Mouse (Mus musculus): ENCODE data around the gene Cyth2. TPM values are rescaled to one million over a fixed set of nuclear protein-coding genes. Genes with fewer than 3 reads are reported as not detected.

Cyth2 gene
- total RNA-seq, 2 experiments from 2014 or later: 204 to 210 TPM

DNA sequence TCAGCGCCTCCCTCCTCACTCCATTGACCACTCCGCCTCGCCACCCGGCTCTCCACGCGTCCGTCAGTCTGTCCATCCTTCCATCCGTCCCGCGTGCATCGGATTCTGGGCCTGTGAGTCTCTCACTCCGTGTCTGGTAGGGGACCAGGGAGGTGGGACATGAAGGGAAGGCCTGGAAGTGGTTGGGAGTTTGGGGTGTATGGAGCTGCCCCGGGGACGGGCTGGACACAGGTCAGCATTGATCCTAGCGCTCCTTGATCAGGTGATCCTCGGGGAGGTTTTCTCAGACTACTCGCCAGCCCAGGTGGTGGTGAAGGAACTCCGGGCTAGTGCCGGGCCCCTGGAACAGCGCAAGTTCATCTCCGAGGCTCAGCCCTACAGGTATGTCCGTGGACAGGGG, 26.7 kb downstream of the Cyth2 start:
- intact Hi-C loops (cut with DNase I): no loop called here
- no peak for DNase-seq (ENCODE audit: low spot score in 2 of 2)

DNA sequence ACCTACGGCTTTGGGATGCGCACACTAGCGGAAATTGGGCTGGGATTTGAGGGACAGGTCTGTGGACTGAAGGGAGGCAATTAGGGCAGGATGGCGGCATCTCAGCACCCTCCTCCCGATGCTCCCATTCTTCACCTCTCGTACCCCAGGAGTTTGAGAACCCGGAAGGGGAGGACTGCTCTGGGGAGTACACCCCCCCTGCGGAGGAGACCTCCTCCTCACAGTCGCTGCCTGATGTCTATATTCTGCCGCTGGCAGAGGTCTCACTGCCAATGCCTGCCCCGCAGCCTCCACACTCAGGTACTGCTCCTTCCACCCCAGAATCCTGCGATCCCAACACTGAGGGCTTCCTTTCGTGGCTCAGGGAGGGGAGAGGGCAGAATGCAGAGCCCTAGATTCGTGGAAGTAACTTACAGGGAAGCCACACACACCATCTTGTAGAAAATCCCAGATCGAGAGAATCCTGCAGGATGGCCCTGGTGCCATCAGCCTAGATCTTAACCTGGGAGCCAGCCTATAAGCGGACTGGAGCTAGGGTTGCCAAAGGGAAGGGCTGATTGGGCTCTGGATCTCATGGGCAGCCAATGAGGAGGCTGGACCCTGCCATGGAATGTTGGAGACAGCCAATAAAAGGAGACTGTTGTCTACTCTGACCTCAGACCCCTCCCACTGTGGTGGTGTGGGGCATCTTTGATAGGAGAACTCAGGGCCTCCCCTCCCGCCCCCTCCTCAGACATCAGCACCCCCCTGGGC, 27.5 kb downstream of the Cyth2 start:
- intact Hi-C loops (cut with DNase I): no loop called here
- peak in 1 of 2 experiments; percentile 81 for DNase-seq (ENCODE audit: low spot score in 2 of 2)

DNA sequence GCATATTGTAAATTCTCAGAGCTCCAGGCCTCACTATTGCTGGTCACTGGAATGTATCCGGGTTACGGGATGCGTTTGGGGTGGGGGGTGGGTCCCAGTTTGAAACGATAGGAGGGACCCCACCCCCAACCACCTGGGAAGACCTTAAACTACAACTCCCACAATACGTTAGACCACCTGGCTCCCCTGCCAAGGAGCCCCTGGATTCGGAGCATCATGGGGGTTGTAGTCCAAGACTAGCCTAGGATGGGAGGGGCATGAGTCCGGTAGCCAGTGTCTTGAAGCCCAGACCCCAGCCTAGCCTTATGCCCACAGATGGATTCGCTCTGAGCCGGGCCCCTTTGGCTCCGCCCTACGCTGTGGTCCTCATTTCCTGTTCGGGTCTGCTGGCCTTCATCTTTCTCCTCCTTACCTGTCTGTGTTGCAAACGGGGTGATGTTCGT, 28.2 kb downstream of the Cyth2 start:
- DNase-seq (ENCODE audit: low spot score in 2 of 2): no peak
- intact Hi-C loops (cut with DNase I): no loop called here

DNA sequence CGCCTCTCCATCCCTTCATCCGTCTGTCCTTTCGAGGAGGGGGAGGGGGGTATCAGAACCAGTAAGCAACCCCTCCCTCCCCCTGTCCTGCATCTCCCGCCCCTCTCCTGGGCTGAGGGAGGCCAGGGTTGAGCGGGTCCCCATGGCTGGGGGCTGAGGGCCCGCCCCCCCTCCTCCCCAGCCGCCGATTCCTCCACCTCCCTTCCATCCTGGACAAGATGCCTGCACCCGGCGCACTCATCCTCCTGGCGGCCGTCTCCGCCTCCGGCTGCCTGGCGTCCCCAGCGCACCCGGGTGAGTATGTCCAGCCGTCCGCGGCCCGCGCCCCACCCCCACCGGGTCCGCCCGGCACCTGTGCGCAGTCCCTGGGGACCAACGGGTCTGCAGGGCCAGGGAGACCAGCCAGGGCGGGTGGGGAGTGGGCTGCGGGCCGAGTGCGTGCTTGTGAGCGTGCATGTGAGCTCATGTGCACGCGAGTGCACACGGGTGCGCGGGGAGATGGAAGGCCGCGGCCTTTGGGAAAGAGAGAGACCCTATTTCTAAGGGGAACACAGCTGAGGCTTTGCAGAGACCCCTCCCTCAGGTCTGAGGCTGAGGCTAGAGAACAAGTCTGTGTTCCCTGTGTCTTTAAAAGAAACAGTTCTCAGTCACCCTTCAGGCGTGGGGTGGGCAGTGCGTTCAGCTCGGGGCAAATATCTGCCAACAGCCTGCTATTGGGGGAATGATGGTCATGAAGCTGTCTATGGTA, 28.8 kb downstream of the Cyth2 start:
- intact Hi-C loops (cut with DNase I): loop anchor here (1.0 to 2.0 kb wide), 2 partner anchors 15 to 43 kb away; no protein-coding TSS in a partner anchor
- DNase-seq (ENCODE audit: low spot score in 2 of 2): no peak

DNA sequence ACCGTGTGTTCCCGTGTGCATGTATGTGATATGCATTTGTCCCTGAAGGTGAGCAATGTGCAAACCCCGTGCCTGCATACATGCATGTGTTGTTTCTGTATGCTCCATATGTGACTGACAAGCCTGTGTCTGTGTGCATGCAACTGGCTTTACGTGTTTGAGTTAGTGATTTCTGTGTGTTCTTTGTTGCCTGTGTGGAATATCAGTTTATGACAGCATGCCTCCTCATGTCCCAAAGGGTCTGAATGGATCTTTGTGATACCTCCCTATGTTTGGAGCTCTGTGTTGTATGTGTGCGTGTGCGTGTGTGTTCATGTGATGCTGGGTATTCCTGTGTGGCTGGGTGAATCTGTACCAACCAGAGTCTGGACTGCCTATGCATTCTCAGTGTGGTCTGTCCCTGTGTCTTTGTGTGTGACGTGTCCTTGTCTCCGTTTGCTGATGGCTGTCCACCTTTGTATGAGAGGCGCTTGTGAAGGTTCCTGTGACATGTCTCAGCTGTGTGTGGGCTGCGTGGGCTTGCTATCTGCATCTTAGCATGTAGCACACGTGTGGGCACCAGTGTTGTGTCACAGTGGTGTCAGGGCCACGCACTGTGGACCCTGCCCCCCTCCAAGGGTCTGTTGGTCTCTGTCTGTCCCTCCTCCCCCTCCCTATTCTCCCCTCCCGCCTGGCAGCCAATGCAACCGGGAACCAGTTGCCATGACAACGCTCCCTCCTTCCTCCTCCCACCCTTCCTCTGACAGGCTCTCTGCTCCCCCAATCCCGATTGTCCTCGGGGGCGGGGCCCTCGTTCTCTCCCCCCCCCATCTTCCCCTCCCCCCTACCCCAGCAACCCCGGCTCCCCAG, 29.6 kb downstream of the Cyth2 start, which contains the start of gene Sult2b1:
Gene Sult2b1 (minus strand): TSS at position 146 of the 849 bp plus-strand sequence.
- intact Hi-C loops (cut with DNase I): loop anchor here (1.0 to 2.0 kb wide), 2 partner anchors 16 to 42 kb away; no protein-coding TSS in a partner anchor
- peak; percentile 96 to 97 for DNase-seq (ENCODE audit: low spot score in 2 of 2)

DNA sequence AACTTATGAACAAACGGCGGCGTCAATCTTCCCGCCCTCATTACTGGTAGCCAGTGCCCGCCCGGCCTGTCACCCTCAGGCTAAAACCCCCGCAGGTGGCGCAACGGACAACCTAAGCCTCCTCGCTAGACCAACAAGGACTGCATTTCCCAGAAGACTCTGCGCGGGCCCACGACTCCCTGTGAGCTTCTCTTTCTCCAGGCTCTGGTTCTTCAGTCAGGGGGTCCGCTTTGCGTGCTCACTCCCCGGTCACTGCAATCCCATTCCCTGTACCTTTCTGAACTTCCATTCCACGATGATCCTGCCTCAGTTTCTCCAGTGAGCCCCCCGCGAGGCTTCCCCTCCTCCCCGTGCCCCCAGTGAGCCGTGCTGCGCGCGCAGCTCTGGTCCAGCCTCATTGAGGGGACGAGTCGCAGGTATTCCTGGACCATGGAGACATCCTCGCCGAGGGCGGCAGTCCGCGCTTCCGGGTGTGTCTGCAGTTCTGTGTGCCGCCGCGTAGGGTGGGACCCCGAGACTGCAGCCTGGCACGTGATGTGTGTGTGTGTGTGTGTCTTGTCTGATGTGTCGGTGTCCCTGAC, 30.8 kb downstream of the Cyth2 start, which contains the start of gene Lmtk3:
Gene Lmtk3 (plus strand): TSS at position 228 of the 581 bp plus-strand sequence.
- intact Hi-C loops (cut with DNase I): loop anchor here (2.0 kb wide), 1 partner anchor 17 kb away; no protein-coding TSS in a partner anchor
- peak; percentile 84 to 89 for DNase-seq (ENCODE audit: low spot score in 2 of 2)

DNA sequence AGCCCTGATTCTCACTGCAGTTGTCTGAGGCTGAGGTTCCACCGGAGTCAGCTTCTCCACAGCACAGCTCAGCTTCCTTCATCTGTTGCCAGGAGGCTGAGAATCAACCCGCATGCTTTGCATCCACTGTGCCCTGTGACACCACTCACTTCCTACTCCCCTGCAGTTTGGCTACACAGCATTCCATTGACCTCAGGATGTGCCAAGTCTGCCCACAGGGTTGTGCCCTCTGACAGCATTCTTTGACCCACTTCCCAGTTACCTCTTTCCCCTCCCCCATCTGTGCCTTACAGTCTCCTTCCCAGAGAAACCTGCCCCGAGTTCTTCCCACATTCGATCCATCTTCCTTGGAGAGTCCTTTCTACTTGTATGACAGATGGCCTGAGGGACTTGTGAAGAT, 32.1 kb downstream of the Cyth2 start:
- intact Hi-C loops (cut with DNase I): no loop called here
- DNase-seq (ENCODE audit: low spot score in 2 of 2): no peak

DNA sequence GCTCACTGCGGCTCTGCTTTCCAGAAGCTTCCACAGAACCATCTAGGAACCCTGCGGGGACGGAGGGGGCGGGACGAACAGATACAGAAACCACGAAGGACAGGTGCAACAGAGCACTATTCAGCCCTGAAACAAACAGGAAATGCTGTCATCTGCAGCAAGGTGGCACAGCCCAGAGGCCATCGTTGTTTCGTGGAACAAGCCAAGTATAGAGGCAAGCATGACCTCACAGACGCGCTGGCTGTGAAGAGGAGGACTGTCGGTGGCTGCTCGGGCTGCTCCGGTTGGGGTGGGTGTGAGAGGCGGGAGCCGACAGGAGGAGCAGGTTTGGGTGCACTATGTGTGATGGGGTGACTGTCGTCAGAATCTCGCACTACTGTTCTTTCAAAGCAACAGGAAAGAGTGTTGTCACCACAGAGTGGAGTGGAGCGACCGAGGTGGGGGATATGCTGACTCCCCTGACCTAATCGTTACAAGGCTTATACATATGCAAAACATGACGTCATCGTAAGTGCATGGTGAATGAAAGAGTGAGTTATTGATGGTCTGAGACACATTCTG, 35.2 kb downstream of the Cyth2 start:
- intact Hi-C loops (cut with DNase I): no loop called here
- no peak for DNase-seq (ENCODE audit: low spot score in 2 of 2)

DNA sequence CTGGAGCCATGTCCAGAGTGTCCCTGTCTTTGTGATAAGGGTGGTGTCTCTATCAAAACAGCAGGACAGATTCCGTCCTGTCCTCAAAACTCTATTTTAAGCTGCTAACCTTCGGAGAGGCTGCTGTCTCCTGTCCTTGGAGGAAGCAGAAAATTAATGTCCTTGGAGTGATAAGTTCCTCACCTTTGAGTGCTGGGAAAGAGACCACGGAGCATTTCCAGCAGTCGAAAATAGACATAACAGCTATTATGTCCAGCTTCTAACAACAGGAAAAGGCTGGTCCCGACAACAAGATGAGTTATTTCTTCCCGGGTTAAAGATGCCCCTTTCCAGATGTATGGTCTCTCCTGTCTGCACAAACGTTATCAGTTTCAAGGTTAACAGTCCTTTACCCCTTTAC, 39.1 kb downstream of the Cyth2 start:
- intact Hi-C loops (cut with DNase I): no loop called here

DNA sequence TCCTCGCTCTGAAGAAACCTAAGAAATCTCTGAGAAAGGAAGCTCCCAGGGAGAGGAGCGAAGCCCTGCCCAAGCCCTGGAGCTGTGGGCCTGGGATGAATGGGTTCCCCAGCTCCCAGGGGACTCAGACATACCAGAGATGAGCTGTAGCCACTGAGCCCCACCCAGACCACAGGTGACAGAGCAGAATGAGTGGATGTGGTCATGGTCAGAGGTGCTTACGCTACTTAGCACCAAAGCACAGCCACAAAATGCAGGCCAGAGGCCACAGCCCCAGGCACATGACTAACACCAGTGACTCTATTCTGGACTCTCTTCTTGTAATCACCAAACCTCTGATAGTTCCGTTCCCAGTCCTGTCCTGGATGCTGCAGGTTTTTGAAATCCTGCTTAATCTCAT, 43.3 kb downstream of the Cyth2 start:
- DNase-seq (ENCODE audit: low spot score in 2 of 2): no peak
- intact Hi-C loops (cut with DNase I): no loop called here

More for the DNA sequence above, 39.1 kb downstream of the Cyth2 start:
- no peak for DNase-seq (ENCODE audit: low spot score in 2 of 2)

DNA sequence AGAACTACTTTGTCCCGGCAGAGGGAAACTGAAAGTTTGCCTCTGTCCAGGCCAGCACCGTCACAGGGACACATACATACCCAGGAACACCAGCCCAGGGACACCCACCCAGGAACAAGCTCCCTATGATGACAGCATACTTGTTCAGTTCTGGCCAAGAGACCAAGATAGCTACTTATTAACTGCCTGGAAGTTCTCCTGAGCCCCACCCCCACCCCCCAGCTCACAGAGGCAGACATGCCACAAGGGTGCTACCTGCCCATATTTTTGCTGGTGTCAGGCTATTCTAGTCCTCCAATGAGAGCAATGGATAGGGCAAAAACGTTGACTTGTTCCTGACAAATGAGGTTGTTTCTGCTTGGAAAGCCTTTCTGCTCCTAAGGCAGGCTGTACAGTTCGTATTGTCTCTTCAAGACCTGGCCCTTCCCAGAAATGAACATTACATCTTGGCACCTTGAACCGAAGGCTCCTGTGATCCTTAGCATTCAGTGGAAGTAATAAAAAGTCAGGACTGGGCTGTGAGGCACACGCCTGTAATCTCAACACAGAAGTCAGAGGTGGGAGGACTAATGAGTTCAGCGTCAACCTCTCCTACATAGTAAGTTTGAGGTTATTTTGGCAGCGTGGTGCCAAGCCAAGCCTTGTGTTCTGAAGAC, 43.8 kb downstream of the Cyth2 start:
- DNase-seq (ENCODE audit: low spot score in 2 of 2): no peak
- intact Hi-C loops (cut with DNase I): no loop called here

DNA sequence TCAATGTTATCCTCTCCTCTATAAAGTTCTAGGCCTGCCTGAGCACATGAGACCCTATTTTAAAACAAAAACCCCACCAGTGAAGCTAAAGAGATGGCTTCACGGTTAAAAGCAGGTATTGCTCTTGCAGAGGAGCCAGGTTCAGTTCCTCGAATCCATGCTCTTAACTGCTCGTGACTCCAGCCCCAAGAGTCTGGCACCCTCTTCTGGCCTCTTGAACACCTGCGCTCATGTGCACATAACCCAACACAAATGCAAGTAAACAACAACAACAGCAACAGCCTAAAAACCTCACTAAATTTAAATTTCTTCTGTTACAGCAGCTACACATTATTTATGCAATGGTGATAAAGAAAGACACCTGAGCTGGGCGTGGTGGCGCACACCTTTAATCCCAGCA, 46.9 kb downstream of the Cyth2 start:
- DNase-seq (ENCODE audit: low spot score in 2 of 2): no peak
- intact Hi-C loops (cut with DNase I): loop anchor here (5.0 kb wide), 1 partner anchor 230 kb away; no protein-coding TSS in a partner anchor

DNA sequence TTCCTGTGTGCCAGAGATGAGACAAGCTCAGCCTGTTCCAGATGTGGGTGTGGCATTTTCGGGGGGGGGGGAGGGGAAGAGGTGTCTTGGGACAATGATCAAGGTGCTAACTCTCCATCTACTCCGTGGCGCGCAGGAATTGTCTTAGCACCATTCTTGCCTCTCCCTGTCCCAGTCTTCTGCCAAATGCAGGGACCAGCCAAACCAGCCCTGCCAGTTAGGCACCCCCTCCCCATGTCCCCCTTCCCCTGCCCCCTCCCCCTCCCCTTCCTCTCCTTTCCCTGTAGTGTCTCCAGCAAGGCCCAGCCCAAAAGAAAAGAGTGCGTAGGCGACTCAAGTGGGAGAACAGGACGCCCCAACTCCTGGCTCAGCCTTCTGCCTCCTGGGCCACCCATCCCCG, 47.6 kb downstream of the Cyth2 start:
- intact Hi-C loops (cut with DNase I): loop anchor here (5.0 kb wide), 1 partner anchor 231 kb away; no protein-coding TSS in a partner anchor
- no peak for DNase-seq (ENCODE audit: low spot score in 2 of 2)

DNA sequence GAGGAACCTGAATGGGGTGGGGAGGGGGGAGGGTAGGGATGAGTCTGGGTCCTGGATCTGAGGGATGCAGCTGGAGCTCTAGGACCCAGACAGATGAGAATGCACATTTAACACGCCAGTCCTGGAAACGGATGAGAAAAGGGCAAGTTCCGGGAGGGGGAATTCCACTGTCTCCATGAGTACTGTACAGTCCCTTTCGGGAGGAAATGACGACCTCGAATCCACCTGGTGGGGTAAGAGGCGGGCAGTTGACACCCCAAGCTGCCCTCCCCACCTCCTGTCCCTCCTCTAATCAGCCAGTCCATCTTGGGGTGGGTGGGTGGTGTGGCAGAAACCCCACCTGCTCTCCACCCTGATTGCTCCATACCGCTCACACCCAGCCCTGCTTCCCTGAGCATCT, 48.4 kb downstream of the Cyth2 start:
- intact Hi-C loops (cut with DNase I): loop anchor here (5.0 kb wide), 1 partner anchor 231 kb away; no protein-coding TSS in a partner anchor
- DNase-seq (ENCODE audit: low spot score in 2 of 2): no peak

DNA sequence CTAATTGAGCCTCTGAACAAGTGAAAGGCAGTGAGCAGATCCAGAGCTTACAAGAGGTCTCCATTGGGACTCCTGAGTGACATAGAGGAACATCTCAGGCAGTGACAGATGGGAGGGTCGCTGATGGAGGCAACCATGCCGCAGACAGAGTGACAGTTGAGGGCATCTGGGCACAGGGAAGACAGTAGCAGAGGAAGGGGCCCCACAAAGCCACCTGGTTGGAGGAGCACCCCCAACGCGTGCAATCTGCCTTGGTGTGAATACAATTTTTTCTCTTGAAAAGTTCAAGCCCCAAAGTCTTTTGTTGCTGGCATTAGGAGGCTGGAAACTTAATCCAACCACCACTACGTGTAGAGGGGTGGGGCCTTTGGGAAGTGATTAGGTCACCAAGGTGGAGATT, 54.2 kb downstream of the Cyth2 start:
- DNase-seq (ENCODE audit: low spot score in 2 of 2): no peak

DNA sequence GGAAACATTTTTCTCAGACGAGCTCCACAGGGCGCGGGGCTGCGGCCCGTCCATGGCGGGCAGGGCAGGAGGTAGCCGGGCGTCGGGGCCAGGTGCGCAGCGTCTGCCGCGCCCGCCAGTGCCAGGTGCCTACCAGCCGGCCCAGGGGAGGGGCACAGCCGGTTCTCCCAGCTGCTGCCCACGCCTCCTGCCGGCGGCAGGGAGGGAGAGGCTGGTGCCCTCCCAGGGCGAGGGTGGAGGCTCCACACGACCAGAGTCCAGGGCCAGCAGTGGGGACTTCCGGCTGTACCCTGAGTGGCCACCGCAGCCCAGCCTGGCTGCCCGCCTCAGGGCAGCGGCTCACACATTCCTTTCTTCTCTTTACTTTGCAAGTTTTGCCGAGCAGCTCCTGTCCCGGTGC, 55.0 kb downstream of the Cyth2 start:
- DNase-seq (ENCODE audit: low spot score in 2 of 2): no peak
- intact Hi-C loops (cut with DNase I): no loop called here

More for the DNA sequence above, 54.2 kb downstream of the Cyth2 start:
- intact Hi-C loops (cut with DNase I): no loop called here

Data from left cerebral cortex, postnatal 25 days (tissue).